Mouse (Mus musculus): ENCODE measurements around the gene Gm10073.

GRCm38 (mm10) chr8:106588443-106589431 lies 15.5 kb upstream of the Gm10073 start:
- no peak for TF ChIP-seq CTCF (IDR thresholded peaks at IDR 0.05; ENCODE audit: low read depth)
- no peak for TF ChIP-seq EP300 (IDR thresholded peaks at IDR 0.05; ENCODE audit: low read depth)
